Mouse (Mus musculus) liver, adult 2 months (tissue): ENCODE data around the gene Rgs8.

Experiments used
- CTCF ChIP-seq: fragments of 200-500 bp; IDR thresholded peaks from 2 replicates; pipeline ENCODE4 v1.5.1; 2011; ENCODE audit warnings: low read depth, low read length, control low read depth
- POLR2A ChIP-seq: fragments of 200-500 bp; IDR thresholded peaks from 2 replicates; pipeline ENCODE4 v1.6.1; 2011; ENCODE audit warnings: low read length, control low read depth; ENCODE audit not compliant: insufficient read depth; ENCODE audit errors: extremely low read depth

- TF ChIP-seq CTCF (no peak), POLR2A (no peak)
Measured at GRCm38 (mm10) chr1:153635521-153635920, 17.3 kb upstream of the Rgs8 start.
